In genomic region chr7:98962547-98963311, GRCm38 (mm10) we compare ENCODE assay signal across 8 mouse cellular contexts.
DNase-seq lines count a peak whose midpoint lies in the region; ATAC-seq and TF ChIP-seq lines count a peak whose summit lies in the region.

No protein-coding gene starts in this region.

- H3K4me2 ChIP-seq in hindbrain, embryonic 16.5 days (ENCODE audit: low read length): no peak overlapping the region

- no peak overlapping the region for H3K4me3 ChIP-seq in hindbrain, embryonic 16.5 days (ENCODE audit: low read length)
- no peak overlapping the region for H3K4me3 ChIP-seq in left cerebral cortex, adult 2 months

- H3K27ac ChIP-seq in hindbrain, embryonic 16.5 days (ENCODE audit: low read depth, low read length): no peak overlapping the region
- no peak overlapping the region for H3K27ac ChIP-seq in left cerebral cortex, adult 2 months

- H3K9ac ChIP-seq in hindbrain, embryonic 16.5 days (ENCODE audit: low read depth, low read length): no peak overlapping the region

- DNase-seq in adipocyte (ENCODE audit: low spot score): peak; percentile 53
- DNase-seq in cerebellum, postnatal 36 days: peak; percentile 66 to 75
- DNase-seq in gastrocnemius, adult 8-10 months (ENCODE audit: low spot score in 2 of 2): peak; percentile 38 to 45
- peak; percentile 44 to 47 for DNase-seq in left cerebral cortex, adult 2 months (ENCODE audit: extremely low spot score in 1 of 2, low spot score in 2 of 2)
- peak; percentile 33 for DNase-seq in right cerebral cortex, adult 18-20 months
- peak; percentile 47 to 66 for DNase-seq in urinary bladder, postnatal 36 days (ENCODE audit: low spot score in 2 of 2)

- no peaks in the 10 kb centered on the region for H3K36me3 ChIP-seq in hindbrain, embryonic 16.5 days (ENCODE audit: control insufficient read depth, insufficient read depth, low read length)

- intact Hi-C loops in left cerebral cortex, adult 2 months (cut with DNase I): loop anchor here (2.0 kb wide), 1 partner anchor 116 kb away; no protein-coding TSS in a partner anchor

- TF ChIP-seq CTCF in left cerebral cortex, adult 2 months (IDR thresholded peaks at IDR 0.05): peak; percentile 75

- 28% methylated on average over 13 of the region's 13 CpGs for WGBS in hindbrain, embryonic 16.5 days

- H3K27me3 ChIP-seq in hindbrain, embryonic 16.5 days (replicated peaks; ENCODE audit: control insufficient read depth, insufficient read depth, low read length): no peaks in the 10 kb centered on the region

- H3K4me1 ChIP-seq in hindbrain, embryonic 16.5 days (ENCODE audit: control insufficient read depth, insufficient read depth, low read depth, low read length): peaks cover 1% of the 10 kb centered on the region; the same call in 1 of the 2 replicates

- no peaks in the 10 kb centered on the region for H3K9me3 ChIP-seq in hindbrain, embryonic 16.5 days (ENCODE audit: control insufficient read depth, low read length)

- peak; percentile 72 for ATAC-seq in hindbrain, embryonic 16.5 days
- ATAC-seq in megakaryocyte progenitor cell, adult 5-6 weeks (replicated peaks; ENCODE audit: poor library complexity): peak; percentile 93
